8 mouse cellular contexts compared by ENCODE assay signal in the genomic region with DNA sequence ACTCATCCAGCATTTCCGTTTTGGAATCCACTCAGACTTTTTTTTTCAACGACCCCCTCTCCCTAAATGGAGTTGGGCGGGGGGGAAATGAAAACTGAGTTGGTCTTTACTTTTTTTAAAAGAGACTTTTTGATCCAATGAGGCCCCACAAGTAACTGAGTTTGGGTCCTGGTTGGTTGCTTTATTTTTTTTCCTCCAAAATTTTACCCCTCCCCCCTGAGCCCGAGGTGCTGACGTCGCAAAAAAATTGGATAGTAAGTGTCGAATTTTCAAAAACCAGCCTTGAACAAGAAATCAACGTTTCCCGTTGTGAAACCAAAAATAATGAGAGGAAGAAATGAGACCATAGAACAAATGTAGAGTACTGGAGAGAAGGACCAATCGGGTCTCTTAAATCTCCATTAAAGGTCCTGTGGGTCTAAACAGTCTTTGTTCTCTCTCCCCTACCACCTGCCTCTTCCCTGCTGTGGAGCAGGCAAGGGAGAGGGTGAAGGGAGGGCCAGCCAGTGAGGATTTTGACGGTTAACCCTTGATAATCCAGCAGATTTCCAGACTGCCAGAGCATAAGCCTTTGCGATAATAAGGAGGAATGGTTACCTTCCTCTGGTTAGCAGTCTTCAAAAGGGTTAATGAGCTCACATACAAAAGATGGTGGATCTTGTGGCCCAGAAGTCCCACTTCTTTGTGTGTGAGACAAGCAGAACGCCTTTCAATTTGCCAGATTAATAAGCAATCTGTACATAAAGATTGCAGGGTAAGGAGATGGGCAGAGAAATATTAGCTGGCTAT. TPM values are rescaled to one million over a fixed set of nuclear protein-coding genes. Genes with fewer than 3 reads are reported as not detected.
DNase-seq lines count a peak whose midpoint lies in the region; ATAC-seq and TF ChIP-seq lines count a peak whose summit lies in the region.

No protein-coding gene starts in this region.

- TF ChIP-seq CTCF in CH12.LX (conservative IDR thresholded peaks at IDR 0.05 in 1 of 2, IDR thresholded peaks at IDR 0.05 in 1 of 2; ENCODE audit: low read depth in 2 of 2, low read length in 2 of 2), result no peak
- TF ChIP-seq CTCF in olfactory bulb, adult 2 months (IDR thresholded peaks at IDR 0.05; ENCODE audit: insufficient read depth, low read depth, low read length), result no peak

- H3K4me3 ChIP-seq in CH12.LX (replicated peaks in 1 of 3; ENCODE audit: low read depth in 2 of 3, low read length in 2 of 3, poor library complexity in 1 of 3), result peak overlapping the region; percentile 63 to 78 (median 77)
- peak overlapping the region; percentile 85 for H3K4me3 ChIP-seq in kidney, embryonic 16.5 days (ENCODE audit: low read length)
- peak overlapping the region; percentile 78 for H3K4me3 ChIP-seq in olfactory bulb, adult 2 months (ENCODE audit: insufficient read depth, low read depth, low read length)

- no peaks in the 10 kb centered on the region for H3K27me3 ChIP-seq in CH12.LX (replicated peaks)
- H3K27me3 ChIP-seq in kidney, embryonic 16.5 days (ENCODE audit: insufficient read depth, low read length), result no peaks in the 10 kb centered on the region

- DNase-seq in 3134 (ENCODE audit: extremely low read depth, insufficient read length, low spot score) (peak; percentile 54), CH12.LX (ENCODE audit: extremely low read depth) (peak; percentile 39)
- peak; percentile 84 to 85 for DNase-seq in cerebellum, postnatal 14 days
- DNase-seq in heart, adult 9 months (ENCODE audit: low spot score in 2 of 2), result peak; percentile 58 to 61
- peak; percentile 39 to 50 for DNase-seq in lung, adult 18-20 months
- DNase-seq in ovary, postnatal 10 days (ENCODE audit: low spot score), result no peak

- H3K9ac ChIP-seq in CH12.LX (ENCODE audit: insufficient read depth, low read depth), result peak overlapping the region; percentile 100
- peak overlapping the region; percentile 98 for H3K9ac ChIP-seq in kidney, embryonic 16.5 days (replicated peaks; ENCODE audit: low read length)

- no peaks in the 10 kb centered on the region for H3K9me3 ChIP-seq in CH12.LX (replicated peaks; ENCODE audit: low read length)
- no peaks in the 10 kb centered on the region for H3K9me3 ChIP-seq in kidney, embryonic 16.5 days (ENCODE audit: low read length)

- H3K79me2 ChIP-seq in CH12.LX (replicated peaks; ENCODE audit: control insufficient read depth, extremely low read depth, insufficient read depth, poor library complexity, severe bottlenecking), result peaks cover 51% of the 10 kb centered on the region

- no peak for ATAC-seq in kidney, embryonic 16.5 days (ENCODE audit: low FRiP score, low TSS enrichment)

- dilution Hi-C loops in CH12.LX (cut with MboI; ENCODE audit: extremely low pct_ligation_motif_present, extremely low pct_unique_long_range_greater_than_20kb, low sequenced_read_pairs), result no loop called here

- in situ Hi-C loops in CH12.LX (cut with MboI; ENCODE audit: low pct_ligation_motif_present, low pct_unique_long_range_greater_than_20kb, low sequenced_read_pairs), result no loop called here

- no peak for TF ChIP-seq RAD21 in CH12.LX (IDR thresholded peaks at IDR 0.05; ENCODE audit: low read depth, low read length)

- peaks cover 24 to 57% of the 10 kb centered on the region in 2 experiments for H3K36me3 ChIP-seq in CH12.LX (replicated peaks in 1 of 2; ENCODE audit: control insufficient read depth in 1 of 2, insufficient read depth in 1 of 2, low read length in 1 of 2)
- peaks cover 16% of the 10 kb centered on the region; the same call in 1 of the 2 replicates for H3K36me3 ChIP-seq in kidney, embryonic 16.5 days (ENCODE audit: insufficient read depth, low read length)

- TF ChIP-seq EP300 in CH12.LX (IDR thresholded peaks at IDR 0.05; ENCODE audit: low read length), result no peak

- peak overlapping the region; percentile 94 for H3K27ac ChIP-seq in CH12.LX (ENCODE audit: insufficient read depth, low read depth)
- H3K27ac ChIP-seq in kidney, embryonic 16.5 days (ENCODE audit: low read length), result peak overlapping the region; percentile 95
- peak overlapping the region; percentile 100 for H3K27ac ChIP-seq in olfactory bulb, adult 2 months (ENCODE audit: insufficient read depth, low read depth, low read length)

- peak overlapping the region; percentile 97 for H3K4me2 ChIP-seq in CH12.LX (ENCODE audit: insufficient read depth, low read depth, poor library complexity, severe bottlenecking)
- peak overlapping the region; percentile 70 for H3K4me2 ChIP-seq in kidney, embryonic 16.5 days (replicated peaks; ENCODE audit: low read depth, low read length)

- peaks cover 6 to 57% of the 10 kb centered on the region in 2 experiments; a peak in 3 of 4 replicates for H3K4me1 ChIP-seq in CH12.LX (ENCODE audit: control insufficient read depth in 1 of 2, insufficient read depth in 2 of 2)
- H3K4me1 ChIP-seq in kidney, embryonic 16.5 days (ENCODE audit: insufficient read depth, low read length), result peaks cover 30% of the 10 kb centered on the region
- peaks cover 9% of the 10 kb centered on the region for H3K4me1 ChIP-seq in olfactory bulb, adult 2 months (ENCODE audit: control insufficient read depth, insufficient read depth, low read length)

- peak; percentile 34; the same call in 1 of the 2 replicates for TF ChIP-seq POLR2A in CH12.LX (IDR thresholded peaks at IDR 0.05; ENCODE audit: low read depth, low read length)
- TF ChIP-seq POLR2A in olfactory bulb, adult 2 months (IDR thresholded peaks at IDR 0.05; ENCODE audit: insufficient read depth, low read depth, low read length), result no peak

- 0% methylated on average over 13 of the region's 13 CpGs for WGBS in kidney, embryonic 16.5 days
- under 1% methylated on average over 13 of the region's 13 CpGs for WGBS in olfactory bulb, adult 2 months

TF ChIP-seq in CH12.LX, 34 proteins besides CTCF, POLR2A, EP300 and RAD21 (continues in another document):
- TF ChIP-seq MXI1 (IDR thresholded peaks at IDR 0.05; ENCODE audit: low read depth, low read length), result peak; percentile 23; the same call in 1 of the 2 replicates
- TF ChIP-seq JUND (conservative IDR thresholded peaks at IDR 0.05; ENCODE audit: low read depth, low read length), result no peak
- no peak for TF ChIP-seq HCFC1 (IDR thresholded peaks at IDR 0.05; ENCODE audit: low read depth, low read length)
- TF ChIP-seq TCF12 (IDR thresholded peaks at IDR 0.05; ENCODE audit: low read depth, low read length), result no peak
- TF ChIP-seq ETS1 (conservative IDR thresholded peaks at IDR 0.05; ENCODE audit: low read depth, low read length), result no peak
- TF ChIP-seq MYC (IDR thresholded peaks at IDR 0.05; ENCODE audit: low read depth, low read length), result no peak
- no peak for TF ChIP-seq IRF4 (IDR thresholded peaks at IDR 0.05; ENCODE audit: low read depth, low read length)
- no peak; the same call in 1 of the 2 replicates for TF ChIP-seq USF2 (conservative IDR thresholded peaks at IDR 0.05; ENCODE audit: low read depth, low read length)
- no peak; the same call in 1 of the 2 replicates for TF ChIP-seq ZNF384 (IDR thresholded peaks at IDR 0.05; ENCODE audit: low read depth, low read length)
- no peak for TF ChIP-seq BHLHE40 (IDR thresholded peaks at IDR 0.05; ENCODE audit: low read depth, low read length)
- TF ChIP-seq SIN3A (IDR thresholded peaks at IDR 0.05; ENCODE audit: low read length), result peak; percentile 59; the same call in 1 of the 2 replicates
- no peak for TF ChIP-seq POLR2AphosphoS2 (IDR thresholded peaks at IDR 0.05; ENCODE audit: low read depth, low read length)
- TF ChIP-seq ZMIZ1 (IDR thresholded peaks at IDR 0.05; ENCODE audit: low read depth, low read length), result 0 out of 2 replicates have a peak, but pooled peaks have one; percentile 10
- TF ChIP-seq MAZ (IDR thresholded peaks at IDR 0.05; ENCODE audit: low read depth, low read length), result peak; percentile 15; the same call in 1 of the 2 replicates
- no peak for TF ChIP-seq RCOR1 (conservative IDR thresholded peaks at IDR 0.05; ENCODE audit: low read depth, low read length)
- no peak for TF ChIP-seq UBTF (IDR thresholded peaks at IDR 0.05; ENCODE audit: low read depth, low read length)
- TF ChIP-seq PAX5 (IDR thresholded peaks at IDR 0.05; ENCODE audit: low read length), result no peak
- no peak for TF ChIP-seq MEF2A (IDR thresholded peaks at IDR 0.05; ENCODE audit: borderline replicate concordance, low read depth, low read length)

RNA-seq across cellular contexts. Expression of a gene that starts 1.4 kb away (rescaled TPM):
- total RNA-seq in CH12.LX (2012; rRNA removed), result 31.6 TPM in 2 replicates
- total RNA-seq in CH12.LX (2014; rRNA removed), result 10.7 and 14.5 TPM in 2 replicates
- polyA plus RNA-seq in CH12.LX (2012; ENCODE audit: insufficient read length, low read depth), result 69.9 and 70.3 TPM in 2 replicates
- 47.2 and 54.8 TPM in 2 replicates for polyA plus RNA-seq in kidney, embryonic 16.5 days (2015; fragmentation: Nextera tagmentation; extraction: Ambion mirVana)
- polyA plus RNA-seq in olfactory bulb, adult 2 months (2012; ENCODE audit: insufficient read depth, insufficient read length, low replicate concordance, missing spikeins), result not detected in 2 replicates

RNA-seq across cellular contexts. Expression of a gene that starts 1.5 kb away (rescaled TPM):
- total RNA-seq in CH12.LX (2012; rRNA removed) (108 and 135 TPM in 2 replicates), CH12.LX (2014; rRNA removed) (135 and 148 TPM in 2 replicates)
- polyA plus RNA-seq in CH12.LX (2012; ENCODE audit: insufficient read length, low read depth), result 172 and 180 TPM in 2 replicates
- 88.0 and 89.7 TPM in 2 replicates for polyA plus RNA-seq in kidney, embryonic 16.5 days (2015; fragmentation: Nextera tagmentation; extraction: Ambion mirVana)
- polyA plus RNA-seq in olfactory bulb, adult 2 months (2012; ENCODE audit: insufficient read depth, insufficient read length, low replicate concordance, missing spikeins), result not detected in 2 replicates

RNA-seq across cellular contexts. Expression of a gene that starts 7.8 kb away (rescaled TPM):
- total RNA-seq in CH12.LX (2012; rRNA removed) (12.5 and 14.5 TPM in 2 replicates), CH12.LX (2014; rRNA removed) (5.2 and 5.7 TPM in 2 replicates)
- polyA plus RNA-seq in CH12.LX (2012; ENCODE audit: insufficient read length, low read depth), result 9.9 and 10.4 TPM in 2 replicates
- 82.2 and 102 TPM in 2 replicates for polyA plus RNA-seq in kidney, embryonic 16.5 days (2015; fragmentation: Nextera tagmentation; extraction: Ambion mirVana)
- not detected in 2 replicates for polyA plus RNA-seq in olfactory bulb, adult 2 months (2012; ENCODE audit: insufficient read depth, insufficient read length, low replicate concordance, missing spikeins)

RNA-seq across cellular contexts. Expression of a gene that starts 20.4 kb away (rescaled TPM):
- total RNA-seq in CH12.LX (2012; rRNA removed) (7.1 and 8.7 TPM in 2 replicates), CH12.LX (2014; rRNA removed) (4.2 and 5.7 TPM in 2 replicates)
- polyA plus RNA-seq in CH12.LX (2012; ENCODE audit: insufficient read length, low read depth), result 39.5 and 46.4 TPM in 2 replicates
- 33.3 and 36.5 TPM in 2 replicates for polyA plus RNA-seq in kidney, embryonic 16.5 days (2015; fragmentation: Nextera tagmentation; extraction: Ambion mirVana)
- polyA plus RNA-seq in olfactory bulb, adult 2 months (2012; ENCODE audit: insufficient read depth, insufficient read length, low replicate concordance, missing spikeins), result not detected in 2 replicates

RNA-seq across cellular contexts. Expression of a gene that starts 38.0 kb away (rescaled TPM):
- total RNA-seq in CH12.LX (2012; rRNA removed) (75.3 and 81.0 TPM in 2 replicates), CH12.LX (2014; rRNA removed) (74.8 and 75.0 TPM in 2 replicates)
- 84.4 and 107 TPM in 2 replicates for polyA plus RNA-seq in CH12.LX (2012; ENCODE audit: insufficient read length, low read depth)
- 45.1 and 48.2 TPM in 2 replicates for polyA plus RNA-seq in kidney, embryonic 16.5 days (2015; fragmentation: Nextera tagmentation; extraction: Ambion mirVana)
- polyA plus RNA-seq in olfactory bulb, adult 2 months (2012; ENCODE audit: insufficient read depth, insufficient read length, low replicate concordance, missing spikeins), result not detected in 2 replicates

Comparison
In these comparisons a context has a peak if more than half of its experiments do, and no peak if none do; other contexts are left out.
1. RNA of a gene that starts 1.5 kb away (polyA plus RNA-seq): 172 to 180 TPM in CH12.LX and 88.0 to 89.7 TPM in kidney, embryonic 16.5 days; not detected in olfactory bulb, adult 2 months; every median in the first group is over 10 times any median in the second.
2. RNA of a gene that starts 7.8 kb away (polyA plus RNA-seq): 82.2 to 102 TPM in kidney, embryonic 16.5 days and 9.9 to 10.4 TPM in CH12.LX; not detected in olfactory bulb, adult 2 months; every median in the first group is over 10 times any median in the second.
3. Peak in every context shown above with its lines, with median percentiles within 50 percentile points of each other: H3K27ac ChIP-seq and H3K4me3 ChIP-seq.